Mouse (Mus musculus) skeletal muscle tissue, adult 2 months (tissue): Measurements from ENCODE around the gene Hcst.

Experiments
- DNase-seq: peaks from one replicate; pipeline ENCODE4 v3.0.0-alpha.2; 2012; ENCODE audit warnings: low read depth, low spot score

Hcst gene

DNA sequence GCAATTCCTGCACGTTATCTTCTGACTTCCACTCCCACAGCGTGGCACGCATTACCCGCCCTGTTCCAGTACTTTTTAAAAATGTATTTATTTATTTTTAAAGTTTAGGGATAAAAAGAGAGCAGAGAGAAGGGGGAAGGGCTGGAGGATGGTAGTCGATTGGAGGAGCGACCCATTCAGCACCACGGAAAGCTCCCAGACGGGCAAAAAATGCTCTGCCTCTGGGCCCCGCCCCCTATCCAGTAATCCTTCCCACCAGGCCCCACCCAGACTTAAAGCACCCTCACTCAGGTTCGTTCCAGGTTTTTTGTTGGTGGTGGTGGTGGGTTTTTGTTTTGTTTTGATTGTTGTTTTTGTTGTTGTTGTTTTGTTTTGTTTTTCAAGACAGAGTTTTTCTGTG lies 14.6 kb upstream of the Hcst start:
- DNase-seq, result no peak

DNA sequence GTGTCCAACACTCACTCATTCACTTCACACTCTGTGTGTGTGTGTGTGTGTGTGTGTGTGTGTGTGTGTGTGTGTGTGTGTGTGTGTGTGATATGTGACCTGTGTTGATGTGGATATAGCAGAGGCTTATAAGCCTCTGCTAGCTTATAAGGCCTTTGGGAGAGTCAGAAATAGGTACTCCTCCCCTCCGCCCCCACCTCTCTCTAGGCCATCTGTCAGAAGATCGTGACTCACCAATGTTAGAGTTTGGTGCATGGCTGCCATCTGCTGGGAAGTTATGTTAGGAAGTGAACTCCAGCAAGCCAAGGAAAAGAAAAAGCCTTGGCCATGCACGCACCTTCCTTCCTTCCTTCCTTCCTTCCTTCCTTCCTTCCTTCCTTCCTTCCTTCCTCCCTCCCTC lies 12.1 kb upstream of the Hcst start:
- peak; percentile 38 for DNase-seq

DNA sequence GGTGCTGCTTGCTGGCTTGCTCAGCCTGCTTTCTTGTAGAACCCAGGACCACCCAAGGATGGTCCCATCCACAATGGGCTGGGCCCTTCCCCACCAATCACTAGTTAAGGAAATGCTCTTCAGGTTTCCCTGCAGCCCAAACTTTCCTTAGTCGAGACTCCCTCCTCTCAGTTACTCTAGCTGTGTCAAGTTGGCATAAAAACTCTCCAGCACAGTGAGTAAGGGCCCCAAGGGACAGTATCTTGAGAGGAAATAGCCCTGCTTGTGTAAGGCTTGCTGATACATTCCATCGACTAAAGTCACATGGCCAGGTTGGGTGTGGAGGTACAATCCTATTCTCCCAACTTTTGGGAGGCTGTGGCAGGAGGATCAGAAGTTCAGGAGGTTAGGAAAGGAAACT lies 10.5 kb upstream of the Hcst start:
- no peak for DNase-seq

DNA sequence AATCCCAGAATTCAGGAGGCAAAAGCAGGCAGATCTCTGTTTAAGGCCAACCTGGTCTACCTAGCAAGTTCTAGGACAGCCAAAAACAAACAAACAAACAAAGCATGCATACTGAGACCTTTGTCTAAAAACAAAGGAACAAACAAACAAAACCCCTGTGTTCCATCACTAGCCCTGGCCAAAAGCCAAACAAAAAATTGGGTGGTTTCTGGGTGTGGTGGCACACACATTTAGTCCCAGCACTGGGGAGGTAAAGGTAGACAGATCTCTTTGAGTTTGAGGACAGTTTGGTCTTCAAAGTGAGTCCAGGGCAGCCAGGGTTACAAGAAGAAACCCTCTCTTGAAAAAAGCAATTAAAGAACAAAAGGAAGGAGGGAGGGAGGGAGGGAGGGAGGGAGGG lies 9.7 kb upstream of the Hcst start:
- no peak for DNase-seq

DNA sequence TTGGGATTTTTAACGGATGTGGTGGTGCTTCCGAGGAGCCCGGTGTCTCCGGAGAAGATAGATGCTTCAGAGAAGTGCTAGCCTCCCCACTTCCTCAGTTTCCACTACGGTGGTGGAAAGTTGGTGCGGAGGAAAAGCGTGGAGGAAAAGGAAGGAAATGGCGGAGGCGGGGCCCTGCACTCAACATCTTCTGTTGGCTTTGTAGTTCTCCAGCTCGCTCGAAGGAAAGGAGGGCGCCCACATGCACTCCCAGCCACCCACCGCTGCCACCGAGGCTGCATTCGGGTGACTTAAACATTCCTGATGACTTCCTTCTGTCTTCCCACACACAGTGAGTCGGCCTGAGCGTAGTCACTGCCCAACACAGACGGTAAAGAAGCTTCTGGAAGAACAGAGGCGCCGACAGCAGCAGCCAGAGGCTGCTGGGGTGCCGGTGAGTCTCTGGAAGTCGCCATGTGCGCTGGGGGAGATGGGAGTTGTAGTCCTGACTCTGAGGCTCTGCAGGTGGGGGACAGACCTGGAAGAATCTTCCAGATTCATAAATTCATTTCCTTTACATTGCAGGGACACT lies 3.5 kb upstream of the Hcst start:
- DNase-seq, result no peak

DNA sequence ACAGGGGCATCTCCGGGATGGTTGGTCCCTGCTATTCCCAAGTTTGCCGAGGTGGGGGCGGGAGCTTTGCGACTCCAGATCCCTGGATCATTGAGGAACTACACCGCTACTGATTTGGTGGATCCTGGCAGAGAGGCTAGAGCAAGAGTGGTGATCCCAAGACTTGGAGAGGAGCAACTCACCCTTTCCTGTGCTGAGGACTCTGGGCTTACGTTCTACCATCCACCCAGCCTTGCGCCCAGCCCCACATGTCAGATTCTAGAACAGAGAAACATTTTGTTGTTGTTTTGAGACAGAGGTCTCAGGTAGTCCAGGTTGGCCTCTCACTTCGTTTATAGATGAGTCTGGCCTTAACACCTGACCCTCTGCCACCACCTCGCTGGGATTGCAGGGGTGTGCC lies 2.9 kb upstream of the Hcst start:
- DNase-seq, result no peak

DNA sequence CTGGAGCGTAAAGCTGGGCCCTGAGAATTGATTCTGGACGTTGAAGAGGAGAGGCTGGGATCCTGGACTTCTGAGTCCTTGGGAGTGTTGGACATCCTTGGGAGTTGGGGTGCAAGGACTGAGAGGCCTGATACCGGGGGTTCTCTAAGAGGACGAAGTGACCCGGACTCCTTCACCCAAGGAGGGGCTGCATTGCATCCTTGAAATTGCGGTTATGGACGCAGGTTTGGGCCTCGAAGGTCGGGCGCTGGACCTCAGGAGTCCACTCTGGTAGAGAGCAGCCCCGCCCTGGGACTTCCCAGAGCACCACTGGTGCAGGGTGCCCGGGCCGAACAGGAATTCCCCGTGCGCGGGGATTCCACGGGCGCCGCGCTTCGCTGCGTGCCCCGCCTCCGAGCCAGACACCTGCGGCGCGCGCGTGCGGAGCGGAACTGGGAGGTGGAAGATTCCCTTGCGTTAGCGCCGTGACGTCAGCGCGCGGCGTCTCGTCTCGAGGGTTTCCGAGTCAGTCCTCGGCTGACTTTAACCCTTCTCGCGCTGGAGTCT lies 2.3 kb upstream of the Hcst start:
- peak; percentile 59 for DNase-seq

DNA sequence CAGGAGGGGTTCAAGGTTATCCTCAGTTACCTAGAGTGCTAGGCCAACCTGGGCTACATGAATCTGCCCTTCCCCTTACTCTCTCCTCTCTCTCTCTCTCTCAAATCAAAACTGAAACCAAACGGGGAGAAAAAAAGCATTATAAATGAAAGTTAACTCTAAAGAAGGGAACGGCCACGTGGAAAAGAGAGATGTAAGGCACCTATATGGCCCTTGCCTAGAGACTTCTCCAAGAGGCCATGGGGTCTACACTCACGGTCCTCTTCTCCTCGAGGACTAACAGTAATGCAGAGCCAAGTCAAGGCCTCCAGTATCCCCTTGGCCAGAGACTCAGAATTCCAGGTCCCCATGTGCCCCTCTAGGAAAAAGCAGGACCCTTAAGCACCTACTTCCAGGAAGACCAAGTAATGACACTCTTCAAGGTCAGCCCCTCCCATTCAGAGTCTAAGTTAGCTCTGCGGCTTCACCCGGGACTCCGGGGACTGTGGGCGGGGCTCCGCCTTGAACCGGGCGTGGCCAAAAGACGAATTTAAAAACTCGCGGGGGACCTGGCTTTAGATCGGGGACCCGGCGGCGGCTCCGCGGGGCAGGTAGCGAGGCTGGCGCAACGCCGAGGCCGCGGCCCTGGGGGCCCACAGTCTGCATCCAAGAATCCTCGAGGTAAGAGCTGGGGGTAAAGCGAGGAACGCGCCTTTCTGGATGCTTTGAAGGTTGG lies 1.7 kb upstream of the Hcst start, which contains the start of gene Nfkbid:
Gene Nfkbid (plus strand): TSS at position 558 of the 715 bp plus-strand sequence.
- DNase-seq, result peak; percentile 34

DNA sequence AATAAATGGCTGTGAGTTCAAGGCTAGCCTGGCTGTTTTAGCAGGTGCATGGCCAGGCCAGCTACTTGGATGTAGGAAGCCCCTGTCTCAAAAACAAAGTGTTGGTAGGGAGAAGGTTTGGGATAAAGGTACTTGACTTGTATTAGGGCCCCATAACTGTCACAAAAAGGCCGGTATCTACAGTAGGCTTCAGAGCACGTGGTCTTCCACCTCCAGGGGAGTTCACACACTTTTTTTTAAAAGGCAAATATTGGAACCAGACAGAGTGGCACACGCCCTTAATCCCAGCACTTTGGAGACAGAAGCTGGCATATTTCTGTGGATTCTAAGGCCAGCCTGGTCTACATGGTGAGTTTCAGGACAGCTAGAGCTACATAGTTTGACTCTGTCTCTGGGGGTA lies 1.0 kb upstream of the Hcst start:
- no peak for DNase-seq

DNA sequence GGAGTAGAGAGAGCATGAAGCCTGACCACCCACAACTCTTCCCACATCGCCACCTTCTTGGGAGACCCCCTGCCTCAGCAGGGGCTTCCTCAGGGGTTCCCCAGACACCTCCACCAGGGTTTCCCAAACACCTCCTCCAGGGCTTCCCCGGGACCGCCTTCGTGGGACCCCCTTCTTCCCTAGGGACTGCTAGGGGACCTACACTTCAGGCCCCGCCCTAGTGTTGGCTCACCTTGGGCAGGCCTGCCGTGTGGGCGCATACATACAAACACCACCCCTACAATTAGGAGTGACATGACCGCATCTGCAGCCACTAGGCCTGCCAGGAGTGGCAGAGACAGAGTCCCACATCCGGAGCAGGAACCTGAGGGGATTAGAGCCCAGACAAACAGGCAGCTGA lies 1.8 kb downstream of the Hcst start:
- no peak for DNase-seq

DNA sequence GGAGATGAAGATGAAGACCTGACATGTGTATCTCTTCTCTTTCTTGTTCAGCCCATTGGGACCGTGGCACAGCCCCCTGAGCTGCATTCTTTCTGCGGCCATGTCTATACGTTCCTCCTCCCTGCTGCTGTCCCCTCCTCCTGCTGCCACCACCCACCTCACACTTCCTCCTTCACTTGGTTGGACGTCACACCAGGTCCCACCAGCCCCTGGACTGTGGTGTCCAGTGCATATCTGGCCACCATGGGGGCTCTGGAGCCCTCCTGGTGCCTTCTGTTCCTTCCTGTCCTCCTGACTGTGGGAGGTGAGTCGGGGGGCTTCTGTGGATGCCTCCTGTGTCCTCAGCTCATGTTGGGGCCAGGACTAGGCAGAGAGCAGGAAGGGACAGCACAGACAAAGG lies 6.1 kb downstream of the Hcst start, which contains the start of gene Tyrobp:
Gene Tyrobp (plus strand): TSS at position 165 of the 400 bp plus-strand sequence.
- peak; percentile 27 for DNase-seq

DNA sequence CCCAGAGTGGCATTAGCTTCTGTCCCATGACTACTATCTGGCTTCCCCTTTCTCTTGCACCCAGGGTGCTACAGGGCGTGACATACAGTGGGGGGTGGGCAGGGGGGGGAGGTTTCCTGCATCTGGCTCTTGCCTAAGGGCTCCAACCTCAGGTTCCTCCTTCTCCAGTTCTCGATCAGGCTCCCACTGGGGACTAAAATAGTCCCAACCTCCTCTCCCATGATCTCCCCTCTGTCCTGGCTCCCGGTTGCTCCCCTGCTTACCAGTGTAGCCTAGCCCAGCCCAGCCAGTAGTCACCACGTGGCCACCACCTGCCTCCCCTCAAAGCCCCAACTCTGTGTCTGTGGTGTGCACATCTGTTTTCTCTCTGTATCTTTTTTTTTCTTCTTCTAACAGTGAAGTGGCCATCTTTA lies 6.9 kb downstream of the Hcst start:
- DNase-seq, result peak; percentile 39

DNA sequence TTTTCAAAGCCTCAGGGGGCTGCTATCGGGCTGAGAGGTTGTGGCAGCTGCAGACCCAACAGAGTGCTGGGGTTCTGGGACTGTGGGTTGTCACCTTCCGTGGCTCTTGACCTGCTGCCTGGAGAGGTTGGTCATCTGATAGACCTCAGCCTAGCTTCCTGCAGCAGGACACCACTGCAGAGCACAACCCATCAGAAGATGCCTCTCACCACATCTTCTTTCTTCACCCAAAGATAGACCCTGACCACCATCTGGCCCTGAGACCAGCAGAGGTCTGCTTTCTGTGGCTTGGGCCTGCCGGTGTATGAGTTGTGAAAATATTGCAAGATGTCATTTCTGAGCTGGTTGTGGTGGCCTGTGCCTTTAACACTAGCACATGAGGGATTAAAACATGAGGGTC lies 8.6 kb downstream of the Hcst start:
- DNase-seq, result no peak

DNA sequence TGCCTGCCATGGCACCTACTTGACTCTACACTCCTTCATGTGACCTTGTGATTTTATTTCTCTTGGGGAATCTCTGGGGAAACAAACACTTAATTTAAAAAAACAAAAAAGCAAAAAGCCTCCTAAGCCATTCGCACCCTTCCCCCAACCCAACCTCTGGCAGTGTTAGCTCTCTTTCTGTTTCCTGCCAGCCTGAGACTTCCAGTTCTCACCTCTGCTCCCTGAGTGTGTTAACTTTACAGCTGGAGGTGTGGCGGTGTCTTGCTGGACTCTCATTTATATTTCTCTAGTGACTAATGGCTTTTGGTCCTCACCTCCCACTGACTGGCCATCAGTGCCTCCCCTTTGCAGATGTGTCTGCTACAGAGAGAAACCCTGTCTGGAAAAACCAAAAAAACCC lies 9.9 kb downstream of the Hcst start:
- no peak for DNase-seq

DNA sequence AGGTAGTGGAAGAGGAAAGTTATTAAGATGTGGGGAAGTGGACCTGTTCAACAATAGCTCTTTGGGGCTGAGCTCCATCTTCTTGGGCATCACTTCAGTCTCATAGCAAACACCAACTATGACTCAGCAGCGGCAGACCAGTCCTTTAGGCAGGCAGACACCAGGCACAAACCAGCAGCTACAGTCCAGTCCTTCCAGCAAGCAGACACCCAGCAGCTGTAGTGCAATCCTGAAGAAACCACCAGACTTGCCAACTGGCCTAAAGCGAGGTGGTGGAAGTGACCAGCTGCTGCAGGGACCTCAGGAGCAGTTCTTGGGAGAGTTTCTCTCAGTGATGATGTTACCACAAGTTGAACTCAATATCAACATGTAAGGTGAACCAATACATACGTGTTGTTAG lies 11.0 kb downstream of the Hcst start:
- DNase-seq, result no peak

DNA sequence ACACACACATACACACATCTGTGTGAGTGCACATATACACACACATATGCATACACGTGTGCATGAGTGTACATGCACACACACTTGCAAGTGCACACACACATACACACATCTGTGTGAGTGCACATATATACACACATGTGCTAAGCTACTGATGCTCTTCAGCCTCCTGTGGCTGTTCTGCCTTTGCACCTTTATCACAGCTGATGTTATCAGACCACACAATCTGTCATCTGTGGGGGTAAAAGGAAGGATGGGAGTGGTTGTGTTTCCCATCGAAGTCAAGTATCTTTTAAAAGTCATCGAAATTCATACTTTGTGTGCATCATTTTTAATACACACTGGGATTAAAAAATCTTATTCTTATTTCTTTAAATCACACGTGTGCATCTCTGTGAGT lies 17.3 kb downstream of the Hcst start:
- DNase-seq, result no peak

DNA sequence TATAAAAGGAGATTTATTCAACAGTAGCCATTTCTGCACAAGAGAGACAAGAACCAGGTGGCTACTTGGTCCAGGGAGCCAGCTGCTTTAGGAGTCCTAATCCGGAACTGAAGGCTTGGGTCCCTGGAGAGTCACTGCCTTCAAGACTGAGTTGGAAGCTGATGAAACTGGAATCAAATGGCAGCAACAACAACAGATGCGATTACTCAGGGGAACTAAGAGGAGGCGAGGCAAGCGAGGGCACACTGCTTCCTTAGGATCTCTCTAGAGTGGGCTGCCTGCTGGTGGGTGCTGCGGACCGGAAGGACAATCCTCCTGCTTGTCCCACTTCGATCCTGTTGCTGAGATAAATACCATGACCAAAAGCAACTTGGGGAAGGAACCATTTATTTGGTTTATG lies 20.0 kb downstream of the Hcst start:
- no peak for DNase-seq

DNA sequence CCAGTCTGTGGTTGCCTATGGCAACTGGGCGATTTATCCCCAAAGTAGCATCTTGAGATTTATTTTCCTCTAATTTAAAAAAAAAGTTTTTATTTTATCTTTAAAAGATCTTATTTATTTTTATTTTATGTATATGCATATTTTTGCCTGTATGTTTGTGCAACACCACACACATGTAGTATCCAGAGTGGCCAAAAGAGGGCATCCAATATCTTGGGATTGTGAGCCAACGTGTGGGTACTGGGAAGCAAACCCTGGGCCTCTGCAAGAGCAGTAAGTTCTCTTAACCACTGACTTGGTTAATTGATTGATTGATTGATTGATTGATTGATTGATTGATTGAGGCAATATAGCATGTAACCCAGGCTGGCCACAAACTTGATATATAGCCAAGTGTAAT lies 24.8 kb downstream of the Hcst start:
- no peak for DNase-seq

DNA sequence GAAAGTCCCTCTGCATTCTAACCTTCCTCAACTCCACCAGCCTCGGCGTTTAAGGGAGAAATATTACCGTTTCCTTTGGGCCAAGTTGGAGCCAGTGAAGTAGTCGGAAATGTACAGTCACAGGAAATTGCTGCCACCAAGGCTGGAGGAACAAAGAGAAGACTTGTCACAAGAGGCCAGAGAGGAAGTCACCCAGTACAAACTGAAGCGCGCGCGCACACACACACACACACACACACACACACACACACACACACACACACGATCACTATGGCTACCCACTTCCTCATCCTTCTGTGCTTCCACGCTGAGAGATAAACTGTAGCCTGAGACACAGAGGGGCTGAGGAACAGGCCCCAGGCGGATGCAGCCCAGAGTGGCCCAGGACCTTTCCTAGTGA lies 25.3 kb downstream of the Hcst start:
- peak; percentile 55 for DNase-seq

DNA sequence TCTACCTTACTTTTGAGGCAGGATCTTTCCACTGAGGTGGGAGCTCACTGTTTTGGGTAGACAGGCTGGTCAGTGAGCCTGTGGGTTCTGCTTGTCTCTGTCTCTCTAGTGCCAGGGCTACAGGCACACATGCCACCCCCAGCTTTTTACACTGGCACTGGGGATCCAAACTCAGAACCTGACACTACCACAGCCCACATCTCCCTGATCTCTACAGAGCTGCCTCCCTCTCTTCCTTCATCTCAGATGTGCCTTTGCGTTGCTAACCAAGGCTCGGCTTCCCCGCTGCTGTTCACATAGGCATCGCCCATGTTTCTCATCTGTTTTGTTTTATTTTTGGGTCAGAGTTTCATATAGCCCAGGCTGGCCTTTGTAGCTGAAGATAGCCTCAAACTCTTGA lies 26.0 kb downstream of the Hcst start:
- DNase-seq, result no peak

DNA sequence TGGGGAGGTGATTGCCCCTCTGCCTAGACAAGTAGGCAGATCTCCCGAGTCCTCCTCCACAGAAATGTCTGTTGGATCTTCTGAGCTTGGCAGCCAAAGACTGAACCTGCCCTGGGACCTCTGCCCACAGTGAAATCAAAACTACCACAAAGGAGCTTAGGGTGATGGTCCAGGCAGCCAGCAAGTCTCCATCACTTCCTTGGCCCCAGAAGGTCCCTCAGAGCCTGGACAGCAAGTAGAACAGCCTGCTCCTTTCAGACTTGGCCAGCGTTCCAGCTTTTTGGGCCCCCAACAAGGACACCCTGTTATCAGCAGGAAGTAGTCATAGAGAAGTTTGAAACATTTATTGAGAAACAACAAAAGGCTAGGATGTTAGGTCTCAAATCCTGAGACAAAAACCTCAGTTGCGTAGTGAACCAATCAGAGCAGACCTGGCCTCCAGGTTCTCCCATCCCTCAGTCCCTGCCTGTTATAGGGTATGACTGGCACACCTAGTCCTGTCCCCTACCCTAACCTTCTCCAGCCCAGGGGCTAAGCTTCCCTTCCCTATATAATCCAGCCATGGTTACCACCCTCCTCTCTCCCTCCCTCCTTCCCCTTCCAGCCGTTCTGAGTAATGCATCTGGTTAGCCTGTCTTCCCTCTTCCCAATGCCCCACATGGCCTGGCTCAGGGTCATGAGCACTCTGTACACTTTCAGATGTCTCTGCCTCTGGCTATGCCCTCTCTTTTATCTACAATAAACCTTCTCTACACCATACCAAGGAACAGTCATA lies 26.7 kb downstream of the Hcst start:
- DNase-seq, result no peak

DNA sequence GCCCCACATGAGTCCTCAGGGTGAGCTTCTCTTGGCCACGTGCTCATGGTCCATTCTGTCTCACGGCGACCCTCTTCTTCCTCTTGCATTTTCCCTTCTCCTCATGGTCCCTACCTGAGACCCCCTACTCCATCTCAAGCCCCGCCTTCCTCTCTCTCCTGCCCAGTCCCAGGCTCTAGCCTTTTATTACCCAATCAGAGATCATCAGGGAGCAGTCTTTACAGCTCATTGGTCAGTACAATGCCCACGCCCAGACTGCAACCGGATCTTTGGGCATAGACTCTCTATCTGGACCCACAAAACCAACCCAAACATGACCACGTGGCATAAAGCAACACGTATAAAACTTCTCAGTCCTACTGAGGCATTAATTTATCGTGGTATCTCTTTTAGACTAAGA lies 35.5 kb downstream of the Hcst start:
- DNase-seq, result no peak

DNA sequence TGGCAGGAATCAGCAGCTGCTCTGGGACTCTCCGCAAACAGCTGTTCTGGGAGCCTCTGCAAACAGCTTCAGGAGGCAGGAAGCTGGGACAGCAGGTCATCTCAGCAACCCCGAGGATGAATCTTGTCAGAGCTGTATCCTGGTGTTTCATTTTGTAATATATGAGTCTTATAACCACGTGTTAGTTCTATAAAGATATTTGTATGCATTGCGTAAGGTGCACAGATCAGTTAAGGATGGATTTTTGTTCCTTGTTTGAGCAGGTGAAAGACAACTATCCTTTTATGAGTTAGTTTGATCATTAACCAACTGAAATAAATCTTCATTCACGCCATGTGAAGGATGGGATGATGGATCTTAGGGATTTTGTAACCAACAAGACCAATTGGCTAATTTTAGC lies 39.6 kb downstream of the Hcst start:
- no peak for DNase-seq
